Mouse (Mus musculus) heart, embryonic 14.5 days (tissue): ENCODE results near the gene Gng3. TPM values are rescaled to one million over a fixed set of nuclear protein-coding genes. Genes with fewer than 3 reads are reported as not detected.
A peak's percentile ranks its signal among the peaks of the same experiment; 100 is the strongest.
"Not testable (repeated sequence)": the region's sequence is repeated elsewhere in the genome, so short reads cannot be mapped to it uniquely, and the experiment has no call there.

Source experiments
- ATAC-seq: fragments of 200-750 bp; cut with Nextera tagmentation; 2 replicates; pipeline ENCODE4 v1.8.0; 2017; ENCODE audit warnings: low read depth, moderate TSS enrichment; ENCODE audit not compliant: insufficient number of reproducible peaks, insufficient read depth, low FRiP score
- H3K27ac ChIP-seq, 2 experiments: fragments of 200-500 bp in 1 of 2; fragments of 300-500 bp in 1 of 2; sonication (generic) in 1 of 2; replicated peaks in 1 of 2; 2 replicates each; pipeline ENCODE4 v1.5.1; 2012 to 2014; ENCODE audit warnings: low read depth in 2 of 2, low read length in 2 of 2, control low read depth in 1 of 2, mild to moderate bottlenecking in 1 of 2, mixed read lengths in 1 of 2; ENCODE audit not compliant: control insufficient read depth in 1 of 2, insufficient read depth in 1 of 2
- H3K27me3 ChIP-seq: fragments of 300-500 bp; sonication (generic); 2 replicates; pipeline ENCODE4 v1.6.1; 2014; ENCODE audit warnings: mild to moderate bottlenecking, low read length, control low read depth; ENCODE audit not compliant: control insufficient read depth, insufficient read depth
- H3K36me3 ChIP-seq: fragments of 300-500 bp; sonication (generic); 2 replicates; pipeline ENCODE4 v1.6.1; 2014; ENCODE audit warnings: mild to moderate bottlenecking, control low read depth, low read length, mixed read lengths; ENCODE audit not compliant: control insufficient read depth, insufficient read depth
- H3K4me1 ChIP-seq, 2 experiments: fragments of 200-500 bp in 1 of 2; fragments of 300-500 bp in 1 of 2; sonication (generic) in 1 of 2; 2 replicates each; pipeline ENCODE4 v1.6.1; 2012 to 2014; ENCODE audit warnings: low read length in 2 of 2, control low read depth in 1 of 2, mixed read lengths in 1 of 2; ENCODE audit not compliant: control insufficient read depth in 2 of 2, insufficient read depth in 2 of 2
- H3K4me2 ChIP-seq: fragments of 300-500 bp; sonication (generic); 2 replicates; pipeline ENCODE4 v1.6.1; 2014; ENCODE audit warnings: mild to moderate bottlenecking, low read length
- H3K4me3 ChIP-seq, 2 experiments: fragments of 200-500 bp in 1 of 2; fragments of 300-500 bp in 1 of 2; sonication (generic) in 1 of 2; 2 replicates each; pipeline ENCODE4 v1.5.1; 2012 to 2014; ENCODE audit warnings: low read length in 2 of 2, mild to moderate bottlenecking in 2 of 2, control low read depth in 1 of 2, low read depth in 1 of 2, moderate library complexity in 1 of 2; ENCODE audit not compliant: control insufficient read depth in 1 of 2, insufficient read depth in 1 of 2
- H3K9ac ChIP-seq: fragments of 300-500 bp; sonication (generic); 2 replicates; pipeline ENCODE4 v1.6.1; 2014; ENCODE audit warnings: mild to moderate bottlenecking, low read length
- H3K9me3 ChIP-seq: fragments of 300-500 bp; sonication (generic); 2 replicates; pipeline ENCODE4 v1.6.1; 2016; ENCODE audit warnings: low read length, control low read depth; ENCODE audit not compliant: control insufficient read depth
- WGBS: fragments of 180-500 bp; shearing (Covaris S2); extraction: QIAGEN DNeasy Blood & Tissue Kit; methylation state at CpG from one replicate; pipeline ENCODE4 v1.1.7; 2014; 5-methylcytosine and 5-hydroxymethylcytosine counted together
- polyA plus RNA-seq: library from polyadenylated mRNA; unstranded; fragments of >200 nt; fragmentation: Nextera tagmentation; extraction: Ambion mirVana; gene quantifications from 2 replicates; pipeline ENCODE4 v1.2.1, GENCODE M21; 2014

Gene Gng3
- polyA plus RNA-seq, 1 experiment from 2014 or later: 2.3 TPM

- Histone ChIP-seq H3K36me3 (peaks cover 61% of the 10 kb centered on the region), H3K4me3 (no peak overlapping the region), H3K9me3 (no peaks in the 10 kb centered on the region), H3K27ac (no peak overlapping the region), H3K4me2 (no peak overlapping the region), H3K27me3 (no peaks in the 10 kb centered on the region), H3K4me1 (peaks cover 3 to 15% of the 10 kb centered on the region in 2 experiments; a peak in 3 of 4 replicates), H3K9ac (no peak overlapping the region)
- WGBS: 89% methylated on average over 7 of the region's 7 CpGs
- ATAC-seq: no peak
These were observed 36.0 kb upstream of the Gng3 start for GRCm38 (mm10) chr19:8875031-8875430.

- Histone ChIP-seq H3K36me3 (peaks cover 48% of the 10 kb centered on the region), H3K9ac (peak overlapping the region; percentile 94), H3K4me1 (peaks cover 3 to 7% of the 10 kb centered on the region in 2 experiments; a peak in 2 of 4 replicates), H3K27ac (peak overlapping the region in 1 of 2 experiments; percentile 78; a peak in 2 of 4 replicates), H3K4me2 (peak overlapping the region; percentile 88), H3K27me3 (no peaks in the 10 kb centered on the region), H3K9me3 (no peaks in the 10 kb centered on the region), H3K4me3 (peak overlapping the region; percentile 70 to 77)
- no peak for ATAC-seq
- 67% methylated on average over 10 of the region's 10 CpGs for WGBS
These were observed 33.4 kb upstream of the Gng3 start for GRCm38 (mm10) chr19:8872266-8872840.

GRCm38 (mm10) chr19:8871267-8872186, 32.5 kb upstream of the Gng3 start, which contains the start of gene Ubxn1:
Ubxn1 (plus strand) TSS chr19:8871496.
- Histone ChIP-seq H3K4me3 (peak within 1 kb of the TSS; percentile 70 to 77), H3K27me3 (no peaks in the 10 kb centered on the region), H3K9ac (peak within 1 kb of the TSS; percentile 94), H3K36me3 (peaks cover 40% of the 10 kb centered on the region), H3K9me3 (no peaks in the 10 kb centered on the region), H3K4me1 (peaks cover 3 to 7% of the 10 kb centered on the region in 2 experiments; a peak in 2 of 4 replicates), H3K27ac (peak within 1 kb of the TSS; percentile 76 to 78), H3K4me2 (peak within 1 kb of the TSS; percentile 88)
- peak; percentile 97 for ATAC-seq
- 1% methylated on average over 59 of the region's 59 CpGs for WGBS

- H3K36me3 ChIP-seq: peaks cover 33% of the 10 kb centered on the region
- ATAC-seq: no peak
- H3K27me3 ChIP-seq: no peaks in the 10 kb centered on the region
- H3K9me3 ChIP-seq: no peaks in the 10 kb centered on the region
- H3K9ac ChIP-seq: peak overlapping the region; percentile 94
- peak overlapping the region; percentile 70 to 77 for H3K4me3 ChIP-seq
- peak overlapping the region; percentile 66 for H3K4me2 ChIP-seq
- peak overlapping the region; percentile 76 to 78 for H3K27ac ChIP-seq
- 39% methylated on average over 9 of the region's 9 CpGs for WGBS
- peaks cover 3 to 7% of the 10 kb centered on the region in 2 experiments; a peak in 2 of 4 replicates for H3K4me1 ChIP-seq
These were observed 31.8 kb upstream of the Gng3 start for GRCm38 (mm10) chr19:8870838-8871237.

- H3K27me3 ChIP-seq: not testable (repeated sequence)
These were observed 31.4 kb upstream of the Gng3 start for GRCm38 (mm10) chr19:8870381-8870780.

GRCm38 (mm10) chr19:8864265-8864664, 25.3 kb upstream of the Gng3 start:
- no peaks in the 10 kb centered on the region for H3K36me3 ChIP-seq
- no peak overlapping the region for H3K4me2 ChIP-seq
- no peak overlapping the region for H3K4me3 ChIP-seq
- 80% methylated on average over 6 of the region's 6 CpGs for WGBS
- ATAC-seq: no peak
- H3K9ac ChIP-seq: no peak overlapping the region
- no peaks in the 10 kb centered on the region for H3K4me1 ChIP-seq
- H3K27me3 ChIP-seq: no peaks in the 10 kb centered on the region
- no peaks in the 10 kb centered on the region for H3K9me3 ChIP-seq
- H3K27ac ChIP-seq: no peak overlapping the region

More at GRCm38 (mm10) chr19:8870381-8870780, 31.4 kb upstream of the Gng3 start:
- ATAC-seq, H3K4me1 ChIP-seq, H3K9me3 ChIP-seq, H3K27ac ChIP-seq: not testable (repeated sequence)
- Histone ChIP-seq H3K36me3 (peaks cover 28% of the 10 kb centered on the region), H3K4me2 (peak overlapping the region; percentile 66), H3K9ac (peak overlapping the region; percentile 94), H3K4me3 (peak overlapping the region in 1 of 2 experiments; percentile 70; a peak in 1 of 4 replicates)
- WGBS: 37% methylated on average over 1 of the region's 3 CpGs

GRCm38 (mm10) chr19:8859018-8859417, 20.0 kb upstream of the Gng3 start:
- no peak overlapping the region for H3K4me3 ChIP-seq
- no peaks in the 10 kb centered on the region for H3K36me3 ChIP-seq
- 13% methylated on average over 1 of the region's 1 CpGs for WGBS
- no peak overlapping the region for H3K27ac ChIP-seq
- no peak; the same call in 1 of the 2 replicates for ATAC-seq
- H3K4me1 ChIP-seq: no peaks in the 10 kb centered on the region
- no peaks in the 10 kb centered on the region for H3K27me3 ChIP-seq
- H3K9me3 ChIP-seq: no peaks in the 10 kb centered on the region
- no peak overlapping the region for H3K4me2 ChIP-seq
- no peak overlapping the region for H3K9ac ChIP-seq
